Mouse (Mus musculus) liver, embryonic 14.5 days (tissue): ENCODE data around the gene Iqce. TPM values are rescaled to one million over a fixed set of nuclear protein-coding genes. Genes with fewer than 3 reads are reported as not detected.

Experiments used
- ATAC-seq: fragments of 200-750 bp; cut with Nextera tagmentation; 2 replicates; pipeline ENCODE4 v1.8.0; 2017; ENCODE audit warnings: moderate number of reproducible peaks, mild to moderate bottlenecking, moderate library complexity; ENCODE audit not compliant: insufficient read depth
- DNase-seq, 3 experiments: peaks; one replicate each; pipeline ENCODE4 v3.0.0-alpha.2; 2012 to 2013; ENCODE audit warnings: low read depth in 3 of 3, low spot score in 3 of 3
- H3K27ac ChIP-seq: fragments of 300-500 bp; sonication (generic); 2 replicates; pipeline ENCODE4 v1.5.1; 2014; ENCODE audit warnings: moderate library complexity, mild to moderate bottlenecking, control low read depth, inconsistent platforms
- H3K27me3 ChIP-seq: fragments of 300-500 bp; sonication (generic); 2 replicates; pipeline ENCODE4 v1.6.1; 2014; ENCODE audit warnings: mild to moderate bottlenecking, low read length, moderate library complexity; ENCODE audit not compliant: control insufficient read depth, insufficient read depth
- H3K36me3 ChIP-seq: fragments of 300-500 bp; sonication (generic); replicated peaks from 2 replicates; pipeline ENCODE4 v1.6.1; 2014; ENCODE audit warnings: low read depth; ENCODE audit not compliant: control insufficient read depth, insufficient read depth
- H3K4me1 ChIP-seq, 2 experiments: fragments of 200-500 bp in 1 of 2; fragments of 300-500 bp in 1 of 2; sonication (generic) in 1 of 2; replicated peaks; 2 replicates each; pipeline ENCODE4 v1.6.1; 2012 to 2014; ENCODE audit warnings: antibody characterized with exemption in 1 of 2, inconsistent platforms in 1 of 2, low read length in 1 of 2; ENCODE audit not compliant: control insufficient read depth in 2 of 2, insufficient read depth in 2 of 2
- H3K4me2 ChIP-seq: fragments of 300-500 bp; sonication (generic); 2 replicates; pipeline ENCODE4 v1.6.1; 2014; ENCODE audit warnings: low read depth, mild to moderate bottlenecking, control low read depth, moderate library complexity
- H3K4me3 ChIP-seq, 2 experiments: fragments of 200-500 bp in 1 of 2; fragments of 300-500 bp in 1 of 2; sonication (generic) in 1 of 2; 2 replicates each; pipeline ENCODE4 v1.5.1; 2012 to 2014; ENCODE audit warnings: low read depth in 2 of 2, low read length in 2 of 2, mild to moderate bottlenecking in 2 of 2, control low read depth in 1 of 2, inconsistent platforms in 1 of 2, moderate library complexity in 1 of 2; ENCODE audit not compliant: insufficient read depth in 1 of 2
- H3K9ac ChIP-seq: fragments of 300-500 bp; sonication (generic); replicated peaks from 2 replicates; pipeline ENCODE4 v1.6.1; 2014; ENCODE audit warnings: mild to moderate bottlenecking, control low read depth, moderate library complexity
- H3K9me3 ChIP-seq: fragments of 300-500 bp; sonication (generic); 2 replicates; pipeline ENCODE4 v1.6.1; 2016; ENCODE audit warnings: low read length, mixed read lengths; ENCODE audit not compliant: control insufficient read depth
- CTCF ChIP-seq: IDR thresholded peaks from 2 replicates; pipeline ENCODE4 v1.5.1; 2016; ENCODE audit warnings: antibody characterized with exemption, low read depth, control low read depth
- EP300 ChIP-seq: IDR thresholded peaks from 2 replicates; pipeline ENCODE4 v1.6.1; 2016; ENCODE audit warnings: antibody characterized with exemption, low read depth
- WGBS: fragments of 180-500 bp; shearing (Covaris S2); extraction: QIAGEN DNeasy Blood & Tissue Kit; methylation state at CpG from one replicate; pipeline ENCODE4 v1.1.7; 2014; ENCODE audit not compliant: insufficient replicate concordance; 5-methylcytosine and 5-hydroxymethylcytosine counted together
- polyA plus RNA-seq, 2 experiments: library from polyadenylated mRNA; depleted of rRNA in 1 of 2; stranded (reverse) in 1 of 2; unstranded in 1 of 2; fragments of >200 nt; fragmentation: Nextera tagmentation in 1 of 2; extraction: Ambion mirVana in 1 of 2; gene quantifications; 2 replicates each; pipeline versions ENCODE4 v1.2.1 to v1.2.3; 2012 to 2014

The Iqce gene
- polyA plus RNA-seq (2012; rRNA removed) (3.8 and 4.6 TPM in 2 replicates), polyA plus RNA-seq (2014; fragmentation: Nextera tagmentation; extraction: Ambion mirVana) (3.2 and 3.4 TPM in 2 replicates)

GRCm38 (mm10) chr5:140702103-140702513, at the start of gene Iqce:
Iqce (minus strand) TSS chr5:140702378.
- Histone ChIP-seq H3K27me3 (no peaks in the 10 kb centered on the region), H3K9me3 (no peaks in the 10 kb centered on the region), H3K9ac (peak within 1 kb of the TSS; percentile 57), H3K4me3 (peak within 1 kb of the TSS; percentile 59 to 62), H3K36me3 (no peaks in the 10 kb centered on the region), H3K4me1 (peaks cover 21 to 34% of the 10 kb centered on the region in 2 experiments), H3K4me2 (peak within 1 kb of the TSS; percentile 78), H3K27ac (peak within 1 kb of the TSS; percentile 30)
- DNase-seq (peak; percentile 70 to 74 (median 71)), ATAC-seq (peak; percentile 47)
- WGBS = under 1% methylated on average over 33 of the region's 33 CpGs
- no peak for TF ChIP-seq CTCF

GRCm38 (mm10) chr5:140750925-140751324, 48.7 kb upstream of the Iqce start:
- no peaks in the 10 kb centered on the region for H3K9me3 ChIP-seq
- H3K27ac ChIP-seq = no peak overlapping the region
- H3K36me3 ChIP-seq = no peaks in the 10 kb centered on the region
- H3K4me1 ChIP-seq = peaks cover 0 to 5% of the 10 kb centered on the region in 2 experiments; a peak in 1 of 4 replicates
- H3K27me3 ChIP-seq = no peaks in the 10 kb centered on the region
- no peak overlapping the region for H3K4me2 ChIP-seq
- no peak overlapping the region for H3K9ac ChIP-seq
- no peak for DNase-seq
- no peak overlapping the region for H3K4me3 ChIP-seq
- TF ChIP-seq CTCF (peak; percentile 69), EP300 (no peak)
- WGBS = 0% methylated on average over 1 of the region's 2 CpGs
- no peak for ATAC-seq

GRCm38 (mm10) chr5:140749062-140749875, 47.1 kb upstream of the Iqce start:
- 8% methylated on average over 12 of the region's 12 CpGs for WGBS
- Histone ChIP-seq H3K36me3 (no peaks in the 10 kb centered on the region), H3K4me2 (peak overlapping the region; percentile 52), H3K27ac (no peak overlapping the region), H3K9me3 (no peaks in the 10 kb centered on the region), H3K4me3 (peak overlapping the region; percentile 28 to 54; a peak in 3 of 4 replicates), H3K27me3 (no peaks in the 10 kb centered on the region), H3K9ac (no peak overlapping the region; the same call in 1 of the 2 replicates), H3K4me1 (peaks cover 0 to 5% of the 10 kb centered on the region in 2 experiments; a peak in 1 of 4 replicates)
- peak; percentile 92 for TF ChIP-seq CTCF
- TF ChIP-seq EP300 = no peak
- ATAC-seq (peak; percentile 79), DNase-seq (peak; percentile 45 to 57 (median 53))

GRCm38 (mm10) chr5:140748425-140748824, 46.2 kb upstream of the Iqce start:
- Histone ChIP-seq H3K9me3 (no peaks in the 10 kb centered on the region), H3K27me3 (no peaks in the 10 kb centered on the region), H3K27ac (no peak overlapping the region), H3K9ac (no peak overlapping the region), H3K4me3 (no peak overlapping the region), H3K36me3 (no peaks in the 10 kb centered on the region), H3K4me2 (no peak overlapping the region), H3K4me1 (peaks cover 0 to 5% of the 10 kb centered on the region in 2 experiments; a peak in 1 of 4 replicates)
- DNase-seq (no peak), ATAC-seq (no peak)
- TF ChIP-seq EP300 = no peak
- TF ChIP-seq CTCF = no peak
- WGBS = 62% methylated on average over 10 of the region's 10 CpGs

- H3K4me3 ChIP-seq = no peak overlapping the region
- no peaks in the 10 kb centered on the region for H3K27me3 ChIP-seq
- H3K27ac ChIP-seq = no peak overlapping the region
- WGBS = 37% methylated on average over 12 of the region's 12 CpGs
- no peak overlapping the region for H3K9ac ChIP-seq
- no peaks in the 10 kb centered on the region for H3K9me3 ChIP-seq
- no peaks in the 10 kb centered on the region for H3K36me3 ChIP-seq
- TF ChIP-seq CTCF (peak; percentile 49; the same call in 1 of the 2 replicates), EP300 (no peak)
- ATAC-seq (no peak), DNase-seq (no peak)
- no peaks in the 10 kb centered on the region for H3K4me1 ChIP-seq
- no peak overlapping the region for H3K4me2 ChIP-seq
Observed at GRCm38 (mm10) chr5:140743706-140744131, 41.5 kb upstream of the Iqce start.
